Mouse (Mus musculus) brain, embryonic 18.5 days (tissue): ENCODE measurements at regions not wholly inside any gene's neighbourhood (a gene's known extent, or its start where the extent isn't known, plus 50 kb on each side); places are given as distances from the start of the nearest gene placed in this dataset.

ENCODE experiments used
- DNase-seq: peaks from one replicate; pipeline ENCODE4 v3.0.0-alpha.2; 2012; ENCODE audit warnings: low read depth, low spot score

DNA sequence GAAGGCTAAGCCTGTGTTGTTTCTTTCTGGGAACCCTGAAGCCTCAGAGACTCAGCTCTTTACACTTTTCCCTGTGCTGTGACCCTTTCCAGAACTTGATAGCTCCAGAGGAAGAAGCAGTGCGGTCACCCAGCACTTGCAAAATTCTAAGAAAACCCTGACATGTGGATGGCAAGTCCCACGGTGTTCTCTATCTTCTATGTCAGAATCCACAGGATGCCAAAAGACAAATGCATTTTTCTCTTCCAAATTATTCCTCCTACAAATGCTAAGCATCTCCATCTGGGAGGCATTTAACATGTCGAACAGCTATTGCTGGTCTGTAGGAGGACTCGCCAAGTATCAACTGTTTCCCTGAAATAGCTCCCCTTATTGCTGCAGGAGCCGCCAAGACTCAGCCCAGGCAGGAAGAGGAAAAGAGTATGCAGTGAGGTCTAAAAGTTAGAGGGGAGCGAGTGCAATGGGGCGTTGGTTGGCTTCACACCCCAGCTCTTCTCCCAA is 274.0 kb upstream of the Xylt1 start:
- peak; percentile 52 for DNase-seq

DNA sequence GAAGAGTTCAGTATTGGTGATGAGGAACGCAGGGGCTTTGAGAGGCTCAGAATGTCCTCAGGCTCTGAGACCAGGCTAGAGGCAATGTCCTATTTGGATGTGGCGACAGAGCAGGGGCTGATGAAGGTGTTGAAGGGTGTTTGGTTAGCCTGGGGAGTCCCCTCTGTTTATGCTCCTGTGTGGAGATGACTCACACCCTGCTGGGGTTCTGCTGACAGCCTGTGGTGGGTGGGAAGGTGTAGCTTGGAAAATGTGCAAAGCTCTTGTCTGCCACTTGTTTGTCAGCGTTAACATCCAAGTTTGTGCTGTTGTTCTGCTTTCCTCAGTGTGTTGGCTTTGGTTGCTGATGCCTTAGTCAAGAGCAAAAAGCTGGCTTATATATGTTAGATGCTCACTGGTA is 272.4 kb upstream of the Xylt1 start:
- DNase-seq = no peak

DNA sequence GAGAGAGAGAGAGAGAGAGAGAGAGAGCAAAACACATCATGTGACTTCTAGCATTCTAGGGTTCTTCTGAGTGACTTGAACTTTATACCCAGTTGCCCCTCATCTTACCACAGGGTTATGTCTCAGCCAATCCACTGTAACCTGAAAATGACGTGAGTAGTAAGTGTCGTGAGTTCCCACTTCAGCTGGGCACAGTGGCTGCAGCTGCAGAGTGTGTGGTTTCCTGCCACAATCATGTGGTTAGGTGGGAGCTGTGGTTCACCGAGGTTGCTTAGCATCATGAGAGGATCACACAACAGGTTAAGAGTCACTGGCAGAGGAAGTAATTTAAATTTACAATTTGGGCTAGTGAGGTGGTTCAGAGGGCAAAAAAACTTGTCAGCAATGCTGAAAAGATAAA is 253.1 kb upstream of the Xylt1 start:
- DNase-seq = no peak

DNA sequence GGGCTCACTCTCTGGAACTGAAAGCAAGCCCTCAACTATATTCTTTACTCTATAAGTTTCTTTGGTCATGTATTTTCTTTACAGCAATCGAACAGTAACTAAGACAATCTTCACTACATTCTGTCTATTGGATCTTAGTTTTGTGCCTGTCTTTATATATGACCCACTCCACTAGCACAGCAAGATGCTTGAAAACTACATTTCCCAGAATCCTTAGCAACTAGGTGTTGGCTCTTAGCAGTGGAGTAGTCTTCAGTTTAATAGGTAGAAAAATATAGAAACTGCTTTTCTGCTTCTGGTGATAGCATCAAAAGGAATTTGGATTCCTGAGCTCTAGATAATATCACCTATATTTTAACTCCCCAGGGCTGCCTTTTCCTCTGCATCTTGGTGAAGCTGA is 245.9 kb upstream of the Xylt1 start:
- DNase-seq = no peak

DNA sequence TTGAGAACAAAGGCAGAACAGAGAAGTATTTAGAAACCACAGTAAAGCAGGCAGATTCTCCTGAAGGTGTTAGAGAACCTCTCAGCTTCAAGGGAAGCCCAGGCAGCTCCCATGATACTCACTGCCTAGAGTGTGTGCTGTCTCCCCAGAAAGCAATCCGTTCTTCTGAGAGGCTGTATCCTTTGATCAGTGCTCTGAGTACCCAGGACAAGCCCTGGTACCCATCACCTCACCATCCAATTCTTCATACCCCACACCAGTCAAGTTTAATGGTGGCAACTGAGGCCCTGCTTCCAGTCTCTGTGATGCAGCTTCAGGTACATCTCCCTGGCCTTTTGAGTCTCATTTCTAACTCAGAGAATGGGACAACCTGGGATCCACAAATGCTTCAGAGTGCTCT is 242.1 kb upstream of the Xylt1 start:
- no peak for DNase-seq

DNA sequence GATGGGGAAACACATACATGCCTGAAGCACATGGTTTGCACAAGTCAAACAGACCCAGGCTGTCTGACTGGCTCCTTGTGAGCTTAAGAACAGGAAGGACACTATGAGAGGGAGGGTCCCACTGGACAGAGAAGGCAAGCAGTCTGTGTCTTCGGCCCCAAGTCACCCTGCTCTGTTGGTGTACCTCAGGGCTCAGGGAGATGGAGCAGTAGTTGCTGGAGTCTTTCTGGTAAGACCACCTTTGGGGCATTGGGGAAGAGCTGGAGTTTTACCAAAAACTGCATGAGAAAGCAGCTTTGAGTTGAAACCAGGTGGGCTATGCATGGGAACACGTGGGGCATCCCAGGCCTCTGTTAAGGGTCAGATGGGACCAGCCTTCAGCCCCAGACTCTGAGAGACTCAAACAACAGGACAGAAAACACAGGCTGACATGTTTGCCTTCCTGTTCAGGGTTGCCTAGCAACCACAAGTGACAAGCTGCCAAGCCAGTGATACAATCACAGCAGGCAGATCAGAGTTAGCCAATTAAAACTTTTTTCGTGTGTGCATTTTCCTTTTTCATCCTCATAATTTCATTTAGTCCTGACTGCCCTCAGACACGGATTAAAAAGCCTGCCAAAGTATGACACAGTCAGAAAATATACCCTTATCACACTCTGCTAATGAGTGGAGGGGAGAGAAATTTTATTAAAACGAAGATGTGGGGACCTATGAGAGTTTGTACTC is 241.4 kb upstream of the Xylt1 start:
- DNase-seq = no peak

DNA sequence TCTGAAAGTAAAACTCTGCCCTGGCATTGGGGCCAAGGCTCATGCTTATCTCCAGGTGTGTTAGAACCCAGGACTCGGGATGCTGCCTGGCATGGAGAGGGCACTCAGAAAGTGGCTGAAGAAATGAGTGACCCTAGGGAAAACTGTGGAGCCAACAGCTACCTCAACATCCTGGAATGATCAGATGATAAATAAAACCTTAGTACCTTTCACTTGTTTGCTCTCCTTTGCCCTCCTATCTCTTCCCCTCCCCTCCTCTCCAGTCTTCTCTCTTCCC is 240.9 kb upstream of the Xylt1 start:
- no peak for DNase-seq

DNA sequence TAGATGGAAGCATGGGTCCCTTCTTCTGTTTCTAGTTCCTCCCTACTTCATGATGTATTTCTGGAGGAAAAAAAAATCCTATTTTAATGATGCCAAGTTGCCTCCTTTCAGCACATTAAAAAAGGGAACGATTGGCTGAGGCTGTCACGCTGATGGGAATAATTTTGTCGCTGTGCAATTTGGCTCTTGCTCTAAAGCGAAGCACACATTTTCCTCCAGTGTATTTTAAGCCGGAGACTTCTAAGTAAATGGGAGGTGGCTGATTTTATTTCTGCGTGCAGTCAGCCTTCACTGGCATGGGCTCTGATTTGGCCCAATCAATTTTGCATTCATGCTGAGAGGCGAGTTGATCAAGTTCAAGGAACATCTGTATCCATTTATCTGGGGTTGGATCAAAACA is 234.0 kb upstream of the Xylt1 start:
- DNase-seq = no peak

DNA sequence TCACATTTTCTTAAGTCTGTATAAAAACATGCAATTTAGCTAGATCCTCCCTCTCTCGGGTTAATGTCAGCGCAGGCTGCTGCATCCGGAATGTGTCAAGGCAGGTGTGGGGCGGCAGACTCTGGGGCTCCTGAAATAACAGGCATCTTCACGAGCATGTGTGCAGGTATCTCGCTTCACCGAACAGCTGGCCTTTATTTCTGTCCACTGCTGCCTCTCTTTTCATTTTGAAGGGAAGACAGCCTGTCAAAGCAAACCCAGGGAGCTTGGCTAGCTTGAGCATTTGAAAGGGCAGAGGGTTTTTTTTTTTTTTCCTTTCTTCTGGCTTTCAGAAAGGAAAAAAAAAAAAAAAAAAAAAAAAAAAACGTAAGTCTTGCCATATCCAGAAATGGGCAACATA is 230.4 kb upstream of the Xylt1 start:
- DNase-seq = no peak

DNA sequence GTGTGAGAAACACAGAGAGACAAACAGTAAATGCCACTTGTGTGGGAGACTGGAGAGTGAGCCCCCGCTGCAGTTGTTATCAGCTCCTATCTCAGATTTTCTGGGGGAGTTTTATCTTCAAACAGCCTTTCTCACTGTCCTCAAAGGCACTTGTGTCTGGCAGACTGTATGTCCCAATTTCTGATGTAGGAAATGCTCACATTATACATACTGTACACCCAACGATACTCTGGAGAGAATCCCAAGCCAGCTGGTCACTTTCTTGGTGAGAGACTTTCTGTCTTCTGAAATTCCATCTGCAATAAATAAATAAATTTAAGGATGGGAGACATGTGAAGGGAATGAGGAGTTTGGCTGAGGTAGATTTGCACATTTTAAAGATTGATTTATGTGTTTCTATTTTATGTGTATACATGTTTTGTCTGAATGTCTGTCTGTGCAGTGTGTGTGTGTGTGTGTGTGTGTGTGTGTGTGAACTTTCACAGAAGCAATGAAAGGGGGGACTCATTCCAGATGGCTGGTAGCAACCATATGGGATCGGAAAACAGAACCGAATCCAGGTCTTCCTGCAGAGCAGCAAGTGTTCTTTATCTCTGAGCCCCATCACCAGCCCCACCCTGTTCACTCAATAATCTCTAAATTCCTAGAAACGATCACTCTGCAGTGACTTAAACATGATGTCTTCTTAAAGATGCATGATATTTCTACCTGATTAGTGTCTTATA is 226.8 kb upstream of the Xylt1 start:
- no peak for DNase-seq

DNA sequence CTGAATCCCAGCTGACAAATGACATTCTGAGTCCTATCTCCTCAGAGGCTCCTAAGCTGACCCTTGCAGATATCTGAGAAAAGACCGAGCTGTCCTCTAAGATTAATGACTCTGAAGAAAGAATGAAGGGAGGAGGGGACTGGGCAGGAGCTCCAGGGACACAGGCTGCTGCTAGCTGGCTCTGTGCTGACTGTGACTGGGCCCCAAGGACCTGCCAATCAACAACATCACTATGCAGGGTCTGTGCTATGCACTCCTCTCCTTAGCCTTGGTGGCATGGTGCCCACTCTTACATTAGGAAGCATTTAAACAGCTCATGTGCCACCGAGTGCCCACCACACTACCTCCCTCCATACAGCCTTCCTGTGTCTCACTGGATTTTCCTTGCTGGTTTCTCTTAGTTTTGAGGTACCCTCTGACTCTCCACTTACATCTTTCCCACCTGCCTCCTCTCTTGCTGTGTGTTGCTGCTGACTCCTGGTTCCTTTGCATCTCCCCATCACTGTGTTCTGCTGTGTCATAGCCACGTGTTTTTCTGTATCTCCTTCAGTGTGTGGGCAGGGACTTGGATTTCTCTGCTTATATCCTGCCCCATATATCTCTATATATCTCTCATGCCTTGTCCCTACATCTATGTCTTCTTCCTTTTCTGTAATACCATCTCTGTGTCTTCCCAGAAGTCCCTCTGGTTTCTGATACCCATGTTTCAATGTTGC is 219.4 kb upstream of the Xylt1 start:
- no peak for DNase-seq

DNA sequence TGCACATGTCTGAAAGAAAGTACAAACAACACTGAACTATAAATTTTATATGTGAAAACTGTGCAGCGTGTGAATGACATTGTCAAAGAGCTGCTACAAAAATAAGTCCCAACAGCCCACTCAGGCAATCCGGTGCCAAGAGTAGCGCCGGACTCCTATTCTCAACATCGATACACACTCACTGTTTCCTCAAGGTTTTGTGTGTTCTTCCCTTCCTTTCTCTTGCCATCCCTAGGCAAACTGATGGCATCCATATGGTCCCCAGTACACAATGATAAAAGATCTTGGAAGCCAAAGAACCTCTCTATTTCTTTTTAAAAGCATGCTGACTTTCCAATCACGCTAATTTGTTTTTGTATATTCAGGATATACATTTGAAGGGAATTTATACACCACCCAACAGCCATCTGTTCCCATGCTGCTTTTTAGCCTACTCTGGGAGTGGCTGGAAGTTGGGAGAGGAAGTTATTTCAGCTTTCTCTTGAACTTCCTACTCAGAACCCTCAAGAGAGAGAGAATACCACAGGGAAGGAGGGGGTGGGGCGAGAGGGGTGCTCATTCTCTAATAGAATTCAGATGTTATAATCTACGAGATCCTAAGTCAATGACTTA is 205.9 kb upstream of the Xylt1 start:
- DNase-seq = no peak

DNA sequence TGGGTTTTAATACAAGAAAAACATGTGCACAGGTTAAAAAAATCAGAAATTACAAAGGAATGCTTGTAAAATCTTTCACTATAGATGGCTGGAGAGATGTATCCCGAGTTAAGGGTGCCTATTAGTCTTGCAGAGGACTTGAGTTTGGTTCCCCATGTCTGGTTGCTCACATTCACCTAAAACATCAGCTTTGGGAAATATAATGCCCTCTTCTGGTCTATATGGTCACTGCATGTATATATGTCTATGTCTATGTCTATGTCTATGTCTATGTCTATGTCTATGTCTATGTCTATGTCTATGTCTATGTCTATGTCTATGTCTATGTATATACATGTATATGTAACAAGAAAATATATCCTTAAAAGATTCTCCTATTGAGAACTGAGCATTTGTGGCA is 196.8 kb upstream of the Xylt1 start:
- DNase-seq = no peak

DNA sequence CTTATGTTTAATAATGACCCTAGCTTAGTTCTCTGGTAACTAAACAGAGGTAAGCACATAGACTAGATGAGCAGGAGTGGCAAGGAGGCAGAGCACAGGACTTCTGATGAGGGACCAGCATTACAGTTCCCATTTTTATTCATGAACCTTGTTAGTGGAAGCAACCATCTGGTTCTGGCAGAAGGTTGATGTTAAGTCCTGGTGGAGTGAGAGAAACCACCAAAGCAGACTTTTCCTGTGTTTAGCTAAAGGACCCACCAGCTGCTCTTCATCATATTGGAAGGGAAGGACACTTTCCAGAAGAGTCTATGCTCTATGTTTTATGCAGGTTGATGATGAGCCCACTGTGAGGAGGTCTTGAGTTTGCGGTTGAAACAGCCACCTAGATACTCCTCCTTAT is 194.9 kb upstream of the Xylt1 start:
- DNase-seq = no peak

DNA sequence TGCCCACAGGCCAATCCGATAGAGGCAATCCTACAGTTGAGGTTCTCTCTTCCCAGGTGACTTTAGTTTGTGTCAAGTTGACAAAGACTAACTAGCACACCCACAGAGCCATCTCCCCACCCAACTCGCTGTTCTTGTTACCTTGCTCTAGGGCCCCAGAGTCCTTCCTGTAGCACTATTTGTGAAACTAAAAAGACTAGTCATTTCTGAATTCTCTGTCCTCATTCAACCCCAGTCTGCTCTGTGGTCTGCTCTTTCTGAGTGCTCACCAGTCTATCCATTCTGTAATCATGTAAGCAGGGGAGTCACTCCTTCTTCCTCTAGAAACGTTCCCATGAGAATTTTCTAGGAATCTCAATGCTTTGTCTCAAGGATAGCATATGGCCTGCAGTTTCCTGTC is 184.2 kb upstream of the Xylt1 start:
- DNase-seq = no peak

DNA sequence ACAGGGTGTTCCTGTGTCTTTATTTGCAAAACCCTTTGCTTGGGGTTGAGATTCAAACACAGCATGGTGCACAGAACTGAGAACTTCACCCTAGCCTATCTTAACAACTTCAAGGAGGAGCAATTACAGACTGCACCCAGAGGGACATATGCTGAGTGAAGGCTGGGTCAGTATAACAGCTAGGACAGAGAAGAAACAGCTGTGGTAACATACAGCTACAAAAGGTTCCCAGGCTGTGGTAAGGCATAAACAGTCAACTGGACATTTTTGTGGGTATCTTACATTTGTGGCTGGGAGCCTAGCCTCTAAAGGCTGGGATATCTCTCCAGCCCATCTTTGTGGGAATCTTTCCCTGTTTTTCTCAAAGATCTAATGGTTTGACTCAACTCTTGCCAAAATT is 154.5 kb upstream of the Xylt1 start:
- DNase-seq = no peak

DNA sequence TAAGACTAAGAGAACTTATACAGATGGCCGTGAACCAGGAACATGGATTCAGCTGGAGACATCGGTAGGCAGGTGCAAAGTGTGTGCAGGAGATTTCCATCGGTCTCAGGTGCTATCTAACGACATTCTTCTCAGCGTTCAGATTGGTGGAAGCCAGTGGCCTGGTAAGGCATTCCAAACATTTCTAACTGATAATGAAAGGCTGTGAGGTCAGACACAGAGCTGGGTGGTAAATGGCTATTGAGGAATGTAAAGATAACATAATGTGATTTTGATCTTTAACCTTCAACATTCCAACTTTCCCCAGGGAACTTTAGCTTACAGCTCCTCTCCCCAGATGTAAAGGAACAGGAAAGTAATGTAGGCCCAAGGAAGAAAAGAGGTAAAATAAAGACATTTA is 151.2 kb upstream of the Xylt1 start:
- no peak for DNase-seq

DNA sequence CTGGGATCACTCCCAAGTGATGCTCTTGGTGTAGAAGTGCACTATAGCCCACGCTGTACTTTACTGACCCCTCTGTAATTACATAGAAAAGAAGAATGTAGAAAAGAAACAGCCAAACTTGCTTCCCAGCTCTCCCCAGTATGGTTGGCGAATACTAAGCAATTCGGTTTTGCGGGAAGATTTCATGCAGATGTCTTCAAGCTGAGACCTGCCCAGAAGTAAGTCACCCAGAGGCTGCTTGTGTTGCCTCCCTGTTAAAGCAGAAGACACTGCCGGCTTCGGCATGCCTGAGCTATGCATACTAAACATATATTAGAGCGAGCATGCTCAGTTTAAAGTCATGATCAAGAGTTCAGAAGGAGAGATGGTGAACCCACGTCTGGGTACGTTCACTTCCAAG is 124.0 kb upstream of the Xylt1 start:
- DNase-seq = no peak

DNA sequence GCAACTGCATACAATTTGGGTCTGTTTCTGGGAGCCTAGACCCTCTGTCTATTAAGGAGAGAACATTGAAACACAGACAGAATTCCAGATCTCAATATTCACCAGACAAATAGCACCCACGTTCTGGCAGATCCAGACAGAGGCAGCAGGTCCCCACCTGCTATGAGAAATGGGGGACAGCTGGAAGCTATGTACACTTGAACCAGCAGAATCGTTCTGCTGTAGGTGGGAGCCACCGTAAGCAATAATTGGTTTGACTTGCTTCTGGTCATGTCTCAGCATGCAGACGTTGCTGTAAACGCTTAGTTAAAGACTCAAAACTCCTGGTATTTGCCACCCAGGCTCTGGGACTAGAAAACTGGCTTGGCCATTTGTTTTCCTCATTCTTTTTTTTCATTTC is 122.2 kb upstream of the Xylt1 start:
- no peak for DNase-seq

DNA sequence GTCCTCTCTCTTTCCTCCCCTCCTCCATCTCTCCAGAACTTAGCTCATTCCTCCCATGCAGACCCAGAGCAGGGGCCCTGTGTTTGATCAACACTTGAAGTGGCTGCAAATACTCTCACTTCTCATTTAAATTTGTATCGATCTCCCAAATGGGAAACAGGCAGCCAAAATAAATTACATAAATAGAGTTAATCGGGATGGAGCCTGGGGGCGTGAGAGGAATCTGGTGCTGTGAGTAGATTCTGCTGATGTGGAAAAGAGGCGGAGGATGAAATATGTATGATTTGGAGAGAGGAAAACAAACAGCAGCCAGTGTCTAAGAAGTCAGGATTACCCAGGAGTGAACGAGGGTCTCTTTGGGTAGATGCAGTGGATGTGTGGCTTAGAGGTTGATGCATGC is 121.6 kb upstream of the Xylt1 start:
- DNase-seq = no peak

DNA sequence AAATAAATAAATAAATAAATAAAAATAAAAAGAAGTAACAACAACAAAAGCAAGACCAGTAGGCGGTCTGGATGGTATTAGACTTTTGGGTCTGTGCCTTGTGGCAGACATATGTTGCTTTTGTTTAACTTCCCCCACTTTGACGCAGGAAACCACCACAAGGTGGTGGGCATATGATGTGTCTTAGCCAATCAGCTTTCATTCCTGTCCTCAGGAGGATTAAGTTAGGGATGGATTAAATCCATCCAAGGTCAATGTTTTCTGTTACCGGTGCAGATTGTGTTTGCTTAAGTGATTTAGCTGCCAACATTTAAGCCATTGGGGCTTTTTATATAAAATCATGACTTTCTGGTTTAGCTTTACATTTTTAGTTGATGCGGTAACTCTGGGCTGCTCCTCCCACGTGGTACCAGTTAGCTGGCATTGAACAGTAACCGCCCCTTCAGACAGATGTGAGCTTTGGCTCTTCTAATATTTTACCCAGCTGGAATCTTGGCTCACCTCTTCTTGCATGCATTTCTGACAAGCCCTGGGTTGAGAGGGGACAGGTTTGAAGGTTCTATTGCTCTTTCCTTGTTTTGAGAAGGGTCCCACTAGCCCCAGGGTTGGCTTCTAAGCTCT is 121.0 kb upstream of the Xylt1 start:
- no peak for DNase-seq

DNA sequence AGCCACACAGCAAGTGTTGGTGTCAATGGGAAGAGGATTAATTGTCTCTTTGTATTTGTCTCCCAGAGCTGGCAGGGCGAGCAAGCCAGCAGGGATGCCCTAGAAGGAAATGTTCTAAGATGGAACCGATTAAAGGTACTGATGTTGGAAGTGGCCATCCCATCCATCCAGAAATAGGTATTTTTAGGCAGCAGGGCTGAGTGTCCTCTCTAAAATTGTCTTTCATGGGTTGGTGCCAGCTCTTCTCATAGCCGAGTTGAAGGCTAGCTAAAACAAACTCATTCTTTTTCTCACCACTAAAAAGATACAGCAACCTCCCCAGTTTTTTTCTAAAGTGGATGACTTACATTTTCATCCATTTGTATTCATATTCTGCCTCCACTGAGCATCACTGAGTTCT is 120.2 kb upstream of the Xylt1 start:
- no peak for DNase-seq
